Mouse (Mus musculus): ENCODE results near the gene Hes5.

- no peak for TF ChIP-seq CTCF (conservative IDR thresholded peaks at IDR 0.05; ENCODE audit: low read length)
- no peak for TF ChIP-seq NANOG (IDR thresholded peaks at IDR 0.05; ENCODE audit: borderline replicate concordance, low read length)
Observed at GRCm38 (mm10) chr4:154960690-154961225, at the start of gene Hes5.
